Mouse (Mus musculus): ENCODE measurements around the gene Khdc3. TPM values are rescaled to one million over a fixed set of nuclear protein-coding genes. Genes with fewer than 3 reads are reported as not detected.
"Not testable (repeated sequence)": the region's sequence is repeated elsewhere in the genome, so short reads cannot be mapped to it uniquely, and the experiment has no call there.

Gene Khdc3
- 1 to 10 TPM; 2.4 to 2.8 TPM for total RNA-seq (2021)
- long read RNA-seq, experiment 1, result 0 reads
- long read RNA-seq, experiment 2, result 0 reads

DNA sequence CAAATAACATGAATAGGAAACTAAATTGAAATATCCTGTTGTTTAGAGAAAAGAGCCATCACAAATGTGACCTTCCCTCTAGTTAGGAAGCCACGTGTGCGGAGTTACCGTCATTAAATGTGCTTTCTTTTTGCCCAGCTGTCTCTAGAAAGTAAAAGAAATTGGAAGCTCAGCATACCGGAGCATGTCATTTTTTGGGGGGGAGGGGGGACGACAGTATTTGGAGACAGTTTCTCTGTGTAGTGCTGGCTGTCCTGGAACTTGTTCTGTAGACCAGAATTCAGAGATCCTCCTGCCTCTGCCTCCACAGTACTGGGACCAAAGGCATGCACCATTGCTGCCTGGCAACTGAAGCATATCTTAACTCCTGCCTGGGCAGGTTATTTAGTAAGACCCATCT is at the start of gene Khdc3:
Gene Khdc3, plus strand, starts transcription at position 301 of the 400 bp plus-strand sequence.
- intact Hi-C loops (cut with DNase I), result no loop called here

DNA sequence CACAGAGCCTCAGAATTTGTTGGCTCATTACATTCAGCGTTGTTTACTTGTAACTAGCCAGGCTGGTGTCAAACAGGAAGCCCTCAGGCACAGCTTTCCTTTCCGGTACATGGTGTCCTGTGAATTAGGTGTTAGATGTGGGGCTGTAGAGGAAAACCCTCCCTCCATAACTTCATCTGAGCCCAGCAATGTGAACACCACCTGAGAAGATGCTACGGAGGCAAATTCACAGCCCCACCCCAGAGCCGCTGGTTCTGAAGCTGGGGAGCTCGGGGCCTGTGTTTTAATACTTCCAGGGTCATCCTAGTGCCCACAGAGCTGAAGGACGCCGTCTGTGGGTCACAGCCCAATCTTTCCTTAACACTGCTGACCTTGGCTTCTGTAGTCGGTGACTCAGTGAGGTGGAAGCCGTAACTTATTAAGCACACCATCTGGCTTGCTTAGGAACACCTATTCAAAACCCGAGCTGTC is 46.2 kb upstream of the Khdc3 start:
- no peak overlapping the region for H3K4me3 ChIP-seq
- H3K27ac ChIP-seq, result no peak overlapping the region
- intact Hi-C loops (cut with DNase I), result no loop called here
- no peak for TF ChIP-seq CTCF (IDR thresholded peaks at IDR 0.05)
- DNase-seq (ENCODE audit: extremely low spot score in 1 of 2, low spot score in 2 of 2), result no peak

More for the DNA sequence above, at the start of gene Khdc3:
- no peak for TF ChIP-seq CTCF (IDR thresholded peaks at IDR 0.05)
- Histone ChIP-seq H3K27ac (no peak within 1 kb of the TSS), H3K4me3 (no peak within 1 kb of the TSS)
- DNase-seq (ENCODE audit: extremely low spot score in 1 of 2, low spot score in 2 of 2), result no peak

DNA sequence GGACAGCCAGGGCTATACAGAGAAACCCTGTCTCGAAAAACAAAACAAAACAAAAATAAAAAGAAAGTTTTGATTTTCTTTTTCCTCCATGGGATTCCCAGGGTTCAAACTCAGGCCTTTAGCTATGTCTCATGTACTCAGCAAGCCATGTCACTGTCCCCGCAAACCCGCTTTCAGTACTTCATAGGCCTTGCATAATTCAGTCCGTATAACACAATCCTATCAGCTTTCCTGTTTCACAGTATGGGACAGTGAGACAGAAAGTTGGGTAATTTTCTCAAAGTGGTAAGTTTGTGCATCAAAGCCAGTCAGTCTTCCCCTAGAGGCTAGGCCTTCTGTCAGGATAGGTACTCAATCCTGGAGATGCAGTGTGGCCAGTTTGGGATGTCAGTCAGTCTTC is 42.4 kb upstream of the Khdc3 start:
- no peak overlapping the region for H3K27ac ChIP-seq
- no peak for TF ChIP-seq CTCF (IDR thresholded peaks at IDR 0.05)
- intact Hi-C loops (cut with DNase I), result no loop called here
- DNase-seq (ENCODE audit: extremely low spot score in 1 of 2, low spot score in 2 of 2), result no peak
- no peak overlapping the region for H3K4me3 ChIP-seq

DNA sequence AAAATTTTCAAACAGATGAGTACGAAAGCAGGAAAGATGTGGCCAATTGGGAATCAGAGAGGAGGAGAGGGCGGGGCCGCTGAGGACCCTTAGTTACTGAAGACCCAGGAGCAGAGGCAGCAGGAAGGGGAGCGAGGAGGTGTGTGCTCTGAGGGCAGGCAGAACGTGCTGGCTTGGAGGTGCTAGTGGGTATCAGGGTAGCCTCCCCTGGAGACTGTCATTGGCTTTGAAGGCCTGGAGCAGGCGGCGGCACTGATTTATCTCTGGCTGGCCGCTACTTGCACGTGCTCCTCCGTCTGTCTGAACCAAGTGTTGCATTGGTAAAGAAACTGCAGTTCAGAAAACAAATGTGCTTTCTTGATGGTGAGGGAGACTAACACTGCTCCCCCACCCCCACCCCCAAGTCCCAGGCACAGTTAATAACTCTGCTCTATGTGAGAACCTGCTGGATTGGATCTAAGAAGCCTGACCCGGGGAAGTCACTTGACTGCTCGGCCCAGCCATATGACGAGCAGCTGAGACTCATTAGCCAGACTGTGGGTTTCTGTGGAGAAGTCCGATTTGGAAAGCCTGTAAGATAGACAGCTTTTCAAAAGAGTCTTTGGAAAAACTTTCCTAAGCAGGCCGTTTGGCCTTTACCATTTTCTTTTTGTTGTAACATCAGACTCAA is 37.9 kb upstream of the Khdc3 start:
- intact Hi-C loops (cut with DNase I), result no loop called here
- no peak for TF ChIP-seq CTCF (IDR thresholded peaks at IDR 0.05)

DNA sequence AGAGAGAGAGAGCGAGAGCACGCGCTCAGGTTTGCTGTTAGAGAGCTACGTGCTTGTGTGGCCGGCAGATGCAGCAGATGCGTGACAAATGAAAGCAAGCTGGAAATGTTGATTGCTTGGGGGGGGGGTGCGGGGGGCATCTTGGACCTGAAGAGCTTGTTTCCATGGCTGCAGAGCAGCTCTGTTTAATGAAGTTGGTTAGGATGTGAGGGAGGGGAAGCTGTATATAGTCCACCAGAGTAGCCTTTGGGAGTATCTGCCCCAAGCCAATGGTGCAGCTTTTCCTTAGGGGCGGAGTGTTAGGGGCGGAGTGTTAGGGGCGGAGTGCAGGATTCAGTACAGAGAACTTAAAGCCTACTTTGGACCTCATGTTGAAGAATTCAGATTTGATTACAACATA is 34.5 kb upstream of the Khdc3 start:
- no peak overlapping the region for H3K27ac ChIP-seq
- no peak overlapping the region for H3K4me3 ChIP-seq
- intact Hi-C loops (cut with DNase I), result no loop called here

More for the DNA sequence above, 37.9 kb upstream of the Khdc3 start:
- no peak for DNase-seq (ENCODE audit: extremely low spot score in 1 of 2, low spot score in 2 of 2)
- Histone ChIP-seq H3K4me3 (no peak overlapping the region), H3K27ac (no peak overlapping the region)

DNA sequence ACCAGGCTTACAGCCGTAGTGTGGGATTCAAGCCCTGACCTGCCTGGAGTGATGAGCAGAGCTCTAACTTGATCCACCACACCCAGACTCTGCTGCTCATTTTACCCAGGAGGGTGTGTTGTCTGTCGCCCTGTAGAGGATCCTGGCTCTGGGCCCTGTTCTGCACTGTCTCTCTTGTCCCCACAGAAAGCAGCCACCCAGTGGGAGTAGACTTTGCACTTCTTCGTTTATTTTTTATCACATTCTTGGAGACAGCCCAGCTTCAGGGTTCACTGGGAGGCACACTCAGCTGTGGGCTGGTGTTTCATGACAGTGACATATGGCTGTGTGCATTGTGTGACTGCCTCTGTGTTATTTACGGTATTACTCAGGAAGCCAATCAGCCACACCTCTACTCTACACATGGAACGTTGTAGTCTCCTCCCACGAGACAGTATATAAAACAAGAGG is 33.4 kb upstream of the Khdc3 start:
- DNase-seq (ENCODE audit: extremely low spot score in 1 of 2, low spot score in 2 of 2), result peak; percentile 32 to 64
- intact Hi-C loops (cut with DNase I), result no loop called here
- H3K27ac ChIP-seq, result no peak overlapping the region
- H3K4me3 ChIP-seq, result no peak overlapping the region
- no peak for TF ChIP-seq CTCF (IDR thresholded peaks at IDR 0.05)

More for the DNA sequence above, 34.5 kb upstream of the Khdc3 start:
- TF ChIP-seq CTCF (IDR thresholded peaks at IDR 0.05), result no peak
- DNase-seq (ENCODE audit: extremely low spot score in 1 of 2, low spot score in 2 of 2), result no peak

DNA sequence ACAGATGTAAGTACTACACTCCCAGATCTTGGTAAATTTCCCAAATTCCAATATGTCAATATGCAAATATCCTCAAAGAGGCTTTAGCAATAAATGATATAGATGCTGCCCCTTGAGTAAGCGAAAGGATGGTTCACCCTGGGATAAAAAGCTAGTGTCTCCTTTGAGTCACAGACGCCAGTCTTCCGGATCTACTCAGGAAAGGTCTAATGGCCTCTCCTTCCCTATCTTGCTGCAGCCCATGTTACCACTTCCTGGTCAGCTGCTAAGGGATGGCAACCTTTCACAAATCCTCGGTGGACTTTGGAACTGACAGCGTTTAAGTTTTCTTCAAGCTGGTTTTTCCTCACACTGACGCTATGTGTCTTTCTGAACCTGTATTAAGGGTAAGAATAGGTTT is 32.9 kb upstream of the Khdc3 start:
- TF ChIP-seq CTCF (IDR thresholded peaks at IDR 0.05), result no peak; the same call in 1 of the 2 replicates
- Histone ChIP-seq H3K4me3 (no peak overlapping the region), H3K27ac (no peak overlapping the region)
- intact Hi-C loops (cut with DNase I), result no loop called here
- no peak for DNase-seq (ENCODE audit: extremely low spot score in 1 of 2, low spot score in 2 of 2)

DNA sequence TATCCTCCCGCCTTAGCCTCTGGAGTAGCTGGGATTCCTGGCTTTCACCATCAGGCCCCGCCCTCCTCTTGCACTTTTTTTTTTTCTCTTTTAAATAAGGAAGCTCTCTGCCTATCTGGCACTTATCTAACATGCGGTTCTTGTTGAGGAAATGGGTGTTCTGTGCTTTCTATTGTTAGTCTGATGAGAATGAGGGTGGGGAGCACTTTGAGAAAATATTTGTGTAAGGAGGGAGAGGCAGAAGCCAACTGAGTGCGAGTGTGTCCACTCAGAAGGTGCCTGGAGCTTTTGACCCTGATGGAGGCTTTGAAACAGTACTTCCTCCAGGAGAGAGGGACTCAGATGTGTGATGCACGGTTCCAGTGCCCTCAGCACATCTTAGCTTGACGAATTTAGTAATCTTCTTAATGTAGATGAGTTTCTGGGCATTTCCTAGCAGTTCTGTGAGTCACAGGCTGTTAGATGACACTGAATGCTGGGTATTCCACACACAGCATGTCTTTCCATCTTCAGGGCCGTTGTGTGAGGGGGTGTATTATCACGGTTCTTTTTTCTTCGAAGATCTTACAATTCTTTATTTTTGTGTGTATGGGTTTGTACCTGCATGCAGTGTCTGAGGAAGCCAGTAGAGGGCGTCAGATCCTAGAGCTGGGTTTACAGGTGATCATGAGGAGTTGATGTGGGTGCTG is 30.5 kb upstream of the Khdc3 start:
- no peak for DNase-seq (ENCODE audit: extremely low spot score in 1 of 2, low spot score in 2 of 2)
- Histone ChIP-seq H3K27ac (no peak overlapping the region), H3K4me3 (no peak overlapping the region)
- intact Hi-C loops (cut with DNase I), result no loop called here
- peak; percentile 35 for TF ChIP-seq CTCF (IDR thresholded peaks at IDR 0.05)

DNA sequence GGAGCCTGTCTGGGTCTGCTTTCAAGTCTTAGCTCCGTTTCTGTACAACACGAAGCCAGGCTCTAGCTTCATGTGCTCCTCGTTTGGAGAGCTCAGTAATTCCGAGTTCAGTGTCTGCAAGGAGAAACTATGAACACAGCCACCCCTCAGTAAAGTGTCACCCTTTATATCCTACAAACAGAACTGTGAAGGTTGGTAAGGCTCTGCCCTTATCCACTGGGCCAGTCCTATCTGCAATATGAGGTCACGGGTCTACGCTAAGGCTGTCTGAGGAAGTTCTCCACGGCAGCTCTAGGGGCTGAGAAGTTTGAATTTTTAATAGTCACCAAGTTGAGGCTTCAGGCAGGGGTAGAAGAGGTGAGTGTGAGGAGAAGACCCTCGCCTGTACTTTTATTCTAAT is 29.2 kb upstream of the Khdc3 start:
- Histone ChIP-seq H3K27ac (no peak overlapping the region), H3K4me3 (no peak overlapping the region)
- no peak for DNase-seq (ENCODE audit: extremely low spot score in 1 of 2, low spot score in 2 of 2)
- intact Hi-C loops (cut with DNase I), result no loop called here
- no peak for TF ChIP-seq CTCF (IDR thresholded peaks at IDR 0.05)

DNA sequence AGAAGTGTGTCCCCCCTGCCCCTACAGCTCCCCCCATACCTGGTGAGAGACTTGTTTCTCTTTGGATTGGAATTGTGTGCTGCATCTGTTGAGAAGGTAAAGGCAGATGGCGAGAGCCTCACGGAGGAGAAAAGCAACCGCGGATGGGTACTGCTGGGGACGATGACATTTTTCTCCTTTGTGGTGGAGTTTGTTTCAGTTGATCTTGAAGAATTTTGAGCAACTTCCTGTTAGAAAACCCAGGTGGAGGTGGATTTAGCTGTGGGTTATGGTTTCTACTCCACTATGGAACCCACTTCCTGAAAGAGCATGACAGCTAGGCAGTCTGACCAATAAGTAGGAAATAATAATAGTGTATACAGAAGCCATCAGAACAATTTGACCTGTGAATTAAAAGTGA is 28.5 kb upstream of the Khdc3 start:
- Histone ChIP-seq H3K4me3 (no peak overlapping the region), H3K27ac (no peak overlapping the region)
- intact Hi-C loops (cut with DNase I), result no loop called here
- no peak for DNase-seq (ENCODE audit: extremely low spot score in 1 of 2, low spot score in 2 of 2)
- no peak for TF ChIP-seq CTCF (IDR thresholded peaks at IDR 0.05)

DNA sequence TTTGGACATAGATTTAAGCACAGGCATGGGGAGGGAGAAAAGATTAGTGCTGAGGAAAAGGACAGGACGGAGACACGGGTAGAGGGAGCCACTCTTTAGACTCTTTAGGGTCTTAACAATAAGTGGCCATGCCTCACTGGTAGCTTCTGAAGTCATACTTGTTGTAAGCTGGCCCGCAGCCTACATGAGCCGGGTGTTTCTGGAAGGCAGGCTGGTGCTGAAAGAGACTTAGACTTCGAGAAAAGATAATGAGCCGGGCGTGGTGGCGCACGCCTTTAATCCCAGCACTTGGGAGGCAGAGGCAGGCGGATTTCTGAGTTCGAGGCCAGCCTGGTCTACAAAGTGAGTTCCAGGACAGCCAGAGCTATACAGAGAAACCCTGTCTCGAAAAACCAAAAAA is 22.3 kb upstream of the Khdc3 start:
- H3K4me3 ChIP-seq; intact Hi-C loops (cut with DNase I); H3K27ac ChIP-seq; DNase-seq (ENCODE audit: extremely low spot score in 1 of 2, low spot score in 2 of 2): not testable (repeated sequence)

DNA sequence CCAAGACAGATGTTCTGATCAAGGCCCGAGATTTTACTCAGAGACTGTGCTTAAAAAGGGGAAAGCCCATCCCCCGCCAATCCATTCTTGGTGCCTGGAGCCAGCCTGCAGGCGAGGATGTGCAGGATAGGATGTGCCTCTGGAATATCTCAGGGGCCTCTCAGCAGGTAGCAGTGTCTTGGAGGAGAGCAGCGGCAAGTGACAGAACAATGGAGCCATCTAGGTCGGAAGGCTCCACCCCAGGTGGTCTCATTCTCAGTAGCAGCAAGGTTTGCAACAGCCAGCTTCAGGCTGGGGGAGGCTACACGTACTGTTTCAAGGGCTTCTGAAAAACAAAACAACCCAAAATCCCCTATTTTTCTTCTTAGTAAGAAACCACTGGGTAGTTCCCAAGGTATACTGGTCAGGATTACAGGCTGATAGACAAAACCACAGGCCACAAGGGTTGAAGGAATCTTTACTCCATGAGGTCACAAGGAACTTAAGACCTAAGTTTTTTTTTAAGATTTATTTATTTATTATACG is 21.8 kb upstream of the Khdc3 start:
- DNase-seq (ENCODE audit: extremely low spot score in 1 of 2, low spot score in 2 of 2), result no peak

More for the DNA sequence above, 21.8 kb upstream of the Khdc3 start:
- Histone ChIP-seq H3K4me3 (no peak overlapping the region), H3K27ac (no peak overlapping the region)
- no peak for TF ChIP-seq CTCF (IDR thresholded peaks at IDR 0.05)
- intact Hi-C loops (cut with DNase I), result no loop called here

Data from left cerebral cortex, adult 2 months (tissue).